Mouse (Mus musculus) limb, embryonic 11.5 days (tissue): ENCODE data around the gene Oxtr. TPM values are rescaled to one million over a fixed set of nuclear protein-coding genes. Genes with fewer than 3 reads are reported as not detected.

Experiments used
- ATAC-seq: fragments of 200-750 bp; cut with Nextera tagmentation; 2 replicates; pipeline ENCODE4 v1.8.0; 2017; ENCODE audit warnings: low read depth; ENCODE audit not compliant: insufficient number of reproducible peaks, low FRiP score, low TSS enrichment
- DNase-seq: peaks from one replicate; pipeline ENCODE4 v3.0.0-alpha.2; 2015; ENCODE audit warnings: low spot score
- H3K27ac ChIP-seq: fragments of 300-500 bp; sonication (generic); replicated peaks from 2 replicates; pipeline ENCODE4 v1.5.1; 2014; ENCODE audit warnings: low read depth, mild to moderate bottlenecking, low read length
- H3K27me3 ChIP-seq: fragments of 300-500 bp; sonication (generic); 2 replicates; pipeline ENCODE4 v1.6.1; 2014; ENCODE audit warnings: mild to moderate bottlenecking, low read length, mixed read lengths; ENCODE audit not compliant: control insufficient read depth, insufficient read depth
- H3K36me3 ChIP-seq: fragments of 300-500 bp; sonication (generic); 2 replicates; pipeline ENCODE4 v1.6.1; 2014; ENCODE audit warnings: mild to moderate bottlenecking, low read length, moderate library complexity, mixed read lengths; ENCODE audit not compliant: control insufficient read depth, insufficient read depth
- H3K4me1 ChIP-seq: fragments of 300-500 bp; sonication (generic); 2 replicates; pipeline ENCODE4 v1.6.1; 2014; ENCODE audit warnings: low read length, mixed read lengths; ENCODE audit not compliant: control insufficient read depth, insufficient read depth
- H3K4me2 ChIP-seq: fragments of 300-500 bp; sonication (generic); 2 replicates; pipeline ENCODE4 v1.6.1; 2014; ENCODE audit warnings: low read depth, mild to moderate bottlenecking, moderate library complexity; ENCODE audit not compliant: severe bottlenecking
- H3K4me3 ChIP-seq: fragments of 300-500 bp; sonication (generic); 2 replicates; pipeline ENCODE4 v1.5.1; 2014; ENCODE audit warnings: low read depth, low read length
- H3K9ac ChIP-seq: fragments of 300-500 bp; sonication (generic); 2 replicates; pipeline ENCODE4 v1.6.1; 2014; ENCODE audit warnings: mild to moderate bottlenecking, low read length
- H3K9me3 ChIP-seq: fragments of 300-500 bp; sonication (generic); 2 replicates; pipeline ENCODE4 v1.6.1; 2016; ENCODE audit warnings: low read length; ENCODE audit not compliant: control insufficient read depth
- WGBS: fragments of 180-500 bp; shearing (Covaris S2); extraction: QIAGEN DNeasy Blood & Tissue Kit; methylation state at CpG from one replicate; pipeline ENCODE4 v1.1.7; 2014; 5-methylcytosine and 5-hydroxymethylcytosine counted together
- polyA plus RNA-seq: library from polyadenylated mRNA; unstranded; fragments of >200 nt; fragmentation: Nextera tagmentation; extraction: Ambion mirVana; gene quantifications from 2 replicates; pipeline ENCODE4 v1.2.1, GENCODE M21; 2014

Gene Oxtr
- 0.17 and 0.21 TPM in 2 replicates for polyA plus RNA-seq

GRCm38 (mm10) chr6:112489910-112490559, at the start of gene Oxtr:
TSS of gene Oxtr (minus strand) at chr6:112489943.
- Histone ChIP-seq H3K36me3 (no peaks in the 10 kb centered on the region), H3K4me3 (peak within 1 kb of the TSS; percentile 20), H3K9me3 (no peaks in the 10 kb centered on the region; the same call in 1 of the 2 replicates), H3K27ac (no peak within 1 kb of the TSS), H3K9ac (peak within 1 kb of the TSS; percentile 41), H3K4me1 (peaks cover 16% of the 10 kb centered on the region), H3K4me2 (peak within 1 kb of the TSS; percentile 50), H3K27me3 (peaks cover 40% of the 10 kb centered on the region)
- ATAC-seq (no peak), DNase-seq (no peak)
- WGBS: 10% methylated on average over 24 of the region's 24 CpGs

GRCm38 (mm10) chr6:112525434-112525833, 35.7 kb upstream of the Oxtr start:
- no peaks in the 10 kb centered on the region for H3K9me3 ChIP-seq
- H3K27me3 ChIP-seq: no peaks in the 10 kb centered on the region
- 45% methylated on average over 5 of the region's 5 CpGs for WGBS
- no peak overlapping the region for H3K4me2 ChIP-seq
- H3K4me3 ChIP-seq: no peak overlapping the region
- ATAC-seq (no peak), DNase-seq (no peak)
- no peaks in the 10 kb centered on the region for H3K4me1 ChIP-seq
- H3K27ac ChIP-seq: no peak overlapping the region
- H3K9ac ChIP-seq: no peak overlapping the region
- H3K36me3 ChIP-seq: no peaks in the 10 kb centered on the region

GRCm38 (mm10) chr6:112524459-112524858, 34.7 kb upstream of the Oxtr start:
- DNase-seq (no peak), ATAC-seq (no peak)
- Histone ChIP-seq H3K9me3 (no peaks in the 10 kb centered on the region), H3K9ac (no peak overlapping the region), H3K4me2 (no peak overlapping the region), H3K27ac (no peak overlapping the region), H3K27me3 (no peaks in the 10 kb centered on the region), H3K4me3 (no peak overlapping the region), H3K36me3 (no peaks in the 10 kb centered on the region), H3K4me1 (no peaks in the 10 kb centered on the region)
- 59% methylated on average over 10 of the region's 10 CpGs for WGBS

- no peak overlapping the region for H3K4me3 ChIP-seq
- H3K27me3 ChIP-seq: no peaks in the 10 kb centered on the region
- H3K9me3 ChIP-seq: no peaks in the 10 kb centered on the region
- H3K9ac ChIP-seq: no peak overlapping the region
- no peak overlapping the region for H3K27ac ChIP-seq
- no peak overlapping the region for H3K4me2 ChIP-seq
- 81% methylated on average over 3 of the region's 3 CpGs for WGBS
- no peak for ATAC-seq
- DNase-seq: no peak
- no peaks in the 10 kb centered on the region for H3K36me3 ChIP-seq
- no peaks in the 10 kb centered on the region; the same call in 1 of the 2 replicates for H3K4me1 ChIP-seq
These were observed 28.2 kb upstream of the Oxtr start for GRCm38 (mm10) chr6:112517991-112518390.

- WGBS: 77% methylated on average over 3 of the region's 3 CpGs
- Histone ChIP-seq H3K4me2 (no peak overlapping the region), H3K4me1 (no peaks in the 10 kb centered on the region; the same call in 1 of the 2 replicates), H3K9ac (no peak overlapping the region), H3K36me3 (no peaks in the 10 kb centered on the region), H3K4me3 (no peak overlapping the region), H3K27ac (no peak overlapping the region), H3K9me3 (no peaks in the 10 kb centered on the region), H3K27me3 (no peaks in the 10 kb centered on the region)
- ATAC-seq (no peak), DNase-seq (no peak)
These were observed 27.8 kb upstream of the Oxtr start for GRCm38 (mm10) chr6:112517572-112517971.

- DNase-seq (no peak), ATAC-seq (no peak)
- no peaks in the 10 kb centered on the region; the same call in 1 of the 2 replicates for H3K4me1 ChIP-seq
- H3K27ac ChIP-seq: no peak overlapping the region
- whole genome bisulfite sequencing: 33% methylated on average over 1 of the region's 1 CpGs
- H3K36me3 ChIP-seq: no peaks in the 10 kb centered on the region
- no peak overlapping the region for H3K4me2 ChIP-seq
- no peak overlapping the region for H3K4me3 ChIP-seq
- no peaks in the 10 kb centered on the region for H3K27me3 ChIP-seq
- no peak overlapping the region for H3K9ac ChIP-seq
- no peaks in the 10 kb centered on the region for H3K9me3 ChIP-seq
These were observed 26.8 kb upstream of the Oxtr start for GRCm38 (mm10) chr6:112516496-112516895.

- no peak overlapping the region for H3K4me2 ChIP-seq
- H3K9ac ChIP-seq: no peak overlapping the region
- H3K27ac ChIP-seq: no peak overlapping the region
- no peaks in the 10 kb centered on the region for H3K36me3 ChIP-seq
- H3K27me3 ChIP-seq: no peaks in the 10 kb centered on the region
- 89% methylated on average over 6 of the region's 6 CpGs for WGBS
- H3K4me3 ChIP-seq: no peak overlapping the region
- H3K4me1 ChIP-seq: peaks cover 8% of the 10 kb centered on the region; the same call in 1 of the 2 replicates
- no peaks in the 10 kb centered on the region for H3K9me3 ChIP-seq
- ATAC-seq: no peak
- no peak for DNase-seq
These were observed 24.8 kb upstream of the Oxtr start for GRCm38 (mm10) chr6:112514591-112514990.

GRCm38 (mm10) chr6:112510346-112510745, 20.6 kb upstream of the Oxtr start:
- H3K4me2 ChIP-seq: no peak overlapping the region

More at GRCm38 (mm10) chr6:112510346-112510745, 20.6 kb upstream of the Oxtr start:
- Histone ChIP-seq H3K27me3 (no peaks in the 10 kb centered on the region), H3K9me3 (no peaks in the 10 kb centered on the region), H3K9ac (no peak overlapping the region), H3K4me3 (no peak overlapping the region), H3K4me1 (peaks cover 9% of the 10 kb centered on the region; the same call in 1 of the 2 replicates), H3K27ac (no peak overlapping the region), H3K36me3 (no peaks in the 10 kb centered on the region)
- WGBS: 25% methylated on average over 4 of the region's 4 CpGs
- no peak for DNase-seq
- 0 out of 2 replicates have a peak, but pooled peaks have one; percentile 13 for ATAC-seq
